Mouse (Mus musculus) myocyte (in vitro differentiated cells): Measurements from ENCODE around the gene Gspt1. TPM values are rescaled to one million over a fixed set of nuclear protein-coding genes. Genes with fewer than 3 reads are reported as not detected.

Experiments used
- H3K27me3 ChIP-seq: one replicate; pipeline ENCODE4 v1.6.1; 2011; ENCODE audit not compliant: control insufficient read depth, insufficient read depth, insufficient read length
- H3K36me3 ChIP-seq: one replicate; pipeline ENCODE4 v1.6.1; 2011; ENCODE audit not compliant: control insufficient read depth, insufficient read depth
- H3K4me2 ChIP-seq: one replicate; pipeline ENCODE4 v1.6.1; 2011; ENCODE audit warnings: low read depth, control low read depth
- H3K4me3 ChIP-seq: one replicate; pipeline ENCODE4 v1.5.1; 2011; ENCODE audit warnings: mild to moderate bottlenecking, control low read depth, moderate library complexity
- H3K79me2 ChIP-seq: one replicate; pipeline ENCODE4 v1.6.1; 2011; ENCODE audit not compliant: control insufficient read depth, insufficient read depth
- H3ac ChIP-seq: one replicate; pipeline ENCODE4 v1.6.1; 2011; ENCODE audit not compliant: control insufficient read depth, insufficient read length
- CEBPB ChIP-seq: IDR thresholded peaks from 2 replicates; pipeline ENCODE4 v1.6.1; 2011; ENCODE audit warnings: mild to moderate bottlenecking, moderate library complexity; ENCODE audit not compliant: poor library complexity, insufficient read depth, severe bottlenecking
- E2F4 ChIP-seq: IDR thresholded peaks from one replicate; pipeline ENCODE4 v1.6.1; 2011; ENCODE audit warnings: mild to moderate bottlenecking, control low read depth, moderate library complexity; ENCODE audit not compliant: insufficient read depth
- MAX ChIP-seq: IDR thresholded peaks from one replicate; pipeline ENCODE4 v1.6.1; 2011; ENCODE audit warnings: low read depth, mild to moderate bottlenecking, control low read depth
- MYOD1 ChIP-seq, 3 experiments: IDR thresholded peaks; one replicate each; pipeline ENCODE4 v1.6.1; 2011; ENCODE audit warnings: control low read depth in 2 of 3, low read depth in 2 of 3, mild to moderate bottlenecking in 2 of 3, moderate library complexity in 1 of 3; ENCODE audit not compliant: insufficient read length in 2 of 3, control insufficient read depth in 1 of 3
- MYOG ChIP-seq, 3 experiments: IDR thresholded peaks; one replicate each; pipeline ENCODE4 v1.6.1; 2011; ENCODE audit warnings: control low read depth in 2 of 3, low read depth in 2 of 3, mild to moderate bottlenecking in 2 of 3; ENCODE audit not compliant: insufficient read length in 2 of 3, control insufficient read depth in 1 of 3, insufficient read depth in 1 of 3
- POLR2A ChIP-seq: IDR thresholded peaks from one replicate; pipeline ENCODE4 v1.6.1; 2011; ENCODE audit warnings: low read depth, mild to moderate bottlenecking, control low read depth, moderate library complexity; ENCODE audit not compliant: insufficient read length
- POLR2AphosphoS2 ChIP-seq: IDR thresholded peaks from one replicate; pipeline ENCODE4 v1.6.1; 2011; ENCODE audit warnings: low read depth, control low read depth; ENCODE audit not compliant: insufficient read length
- REST ChIP-seq: IDR thresholded peaks from one replicate; pipeline ENCODE4 v1.6.1; 2011; ENCODE audit warnings: mild to moderate bottlenecking, control low read depth, moderate library complexity; ENCODE audit not compliant: insufficient read depth, insufficient read length
- SRF ChIP-seq: IDR thresholded peaks from one replicate; pipeline ENCODE4 v1.6.1; 2011; ENCODE audit warnings: low read depth; ENCODE audit not compliant: control insufficient read depth, insufficient read length
- TCF12 ChIP-seq: IDR thresholded peaks from one replicate; pipeline ENCODE4 v1.6.1; 2011; ENCODE audit warnings: mild to moderate bottlenecking, control low read depth; ENCODE audit not compliant: poor library complexity, insufficient read depth, severe bottlenecking
- TCF3 ChIP-seq: IDR thresholded peaks from one replicate; pipeline ENCODE4 v1.6.1; 2011; ENCODE audit warnings: low read depth, control low read depth; ENCODE audit not compliant: insufficient read length
- USF1 ChIP-seq: IDR thresholded peaks from one replicate; pipeline ENCODE4 v1.6.1; 2011; ENCODE audit warnings: low read depth, mild to moderate bottlenecking, control low read depth, moderate library complexity
- polyA plus RNA-seq: library from polyadenylated mRNA; unstranded; fragments of >200 nt; fragmentation: generic; extraction: Trizol; gene quantifications from one replicate; pipeline ENCODE4 v1.2.1, GENCODE M21; 2012; ENCODE audit warnings: missing spikeins

The Gspt1 gene
- polyA plus RNA-seq, 1 experiment: 54.9 TPM

- Histone ChIP-seq H3K36me3 (no peaks in the 10 kb centered on the region), H3K4me3 (no peak overlapping the region), H3K4me2 (no peak overlapping the region), H3K27me3 (no peaks in the 10 kb centered on the region), H3K79me2 (peaks cover 87% of the 10 kb centered on the region), H3ac (no peak overlapping the region)
- no peak for TF ChIP-seq USF1
- TF ChIP-seq MYOD1 (IDR thresholded peaks at IDR 0.05; ENCODE audit: control insufficient read depth in 1 of 3, insufficient read length in 2 of 3, low read depth in 2 of 3): no peak
- TF ChIP-seq POLR2AphosphoS2: no peak
- no peak for TF ChIP-seq MYOG (IDR thresholded peaks at IDR 0.05; ENCODE audit: control insufficient read depth in 1 of 3, insufficient read depth in 1 of 3, insufficient read length in 2 of 3, low read depth in 2 of 3)
- TF ChIP-seq SRF: no peak
- no peak for TF ChIP-seq TCF12
- no peak for TF ChIP-seq TCF3
- no peak for TF ChIP-seq MAX
- no peak for TF ChIP-seq CEBPB
- no peak for TF ChIP-seq REST
- no peak for TF ChIP-seq E2F4
- no peak for TF ChIP-seq POLR2A
These were observed 82.4 kb downstream of the Gspt1 start for GRCm38 (mm10) chr16:11171679-11172078.

Other genes with a start within 250 kb of the Gspt1 start
- gene Snn, start 193.4 kb downstream of the Gspt1 start, polyA plus RNA-seq: 31.0 TPM
- 103 TPM for gene Litaf, start 188.2 kb downstream of the Gspt1 start, polyA plus RNA-seq
- gene Txndc11, start 119.7 kb downstream of the Gspt1 start, polyA plus RNA-seq: 9.7 TPM
- 11.4 TPM for gene Zc3h7a, start 77.9 kb downstream of the Gspt1 start, polyA plus RNA-seq
- gene Rsl1d1, start 51.0 kb downstream of the Gspt1 start, polyA plus RNA-seq: 42.9 TPM
- gene Tnfrsf17, start 59.5 kb upstream of the Gspt1 start, polyA plus RNA-seq: not detected
- 1.7 TPM for gene Snx29, start 68.6 kb upstream of the Gspt1 start, polyA plus RNA-seq